Mouse (Mus musculus) neural tube, embryonic 12.5 days (tissue): Measurements from ENCODE around the gene Slc23a4. TPM values are rescaled to one million over a fixed set of nuclear protein-coding genes. Genes with fewer than 3 reads are reported as not detected.

Experiments
- polyA plus RNA-seq: library from polyadenylated mRNA; unstranded; fragments of >200 nt; fragmentation: Nextera tagmentation; extraction: Ambion mirVana; gene quantifications from 2 replicates; pipeline ENCODE4 v1.2.1, GENCODE M21; 2016

The Slc23a4 gene
- polyA plus RNA-seq, 1 experiment from 2014 or later: 0.67 TPM

Other genes with a start within 250 kb of the Slc23a4 start
- gene Agbl3, start 208.0 kb downstream of the Slc23a4 start, polyA plus RNA-seq: 8.4 and 9.1 TPM in 2 replicates
- gene Tmem140, start 125.3 kb downstream of the Slc23a4 start, polyA plus RNA-seq: 1.3 and 1.6 TPM in 2 replicates
- gene Cyren, start 110.3 kb downstream of the Slc23a4 start, polyA plus RNA-seq: 12.0 and 16.1 TPM in 2 replicates
- 13.1 and 14.0 TPM in 2 replicates for gene Wdr91, start 77.5 kb downstream of the Slc23a4 start, polyA plus RNA-seq
- gene Stra8, start 68.2 kb downstream of the Slc23a4 start, polyA plus RNA-seq: not detected in 2 replicates
- 32.0 and 33.1 TPM in 2 replicates for gene Cnot4, start 145.3 kb upstream of the Slc23a4 start, polyA plus RNA-seq
- 32.6 and 37.0 TPM in 2 replicates for gene Nup205, start 189.0 kb upstream of the Slc23a4 start, polyA plus RNA-seq